Mouse (Mus musculus): ENCODE data around the gene Pde11a.

DNA sequence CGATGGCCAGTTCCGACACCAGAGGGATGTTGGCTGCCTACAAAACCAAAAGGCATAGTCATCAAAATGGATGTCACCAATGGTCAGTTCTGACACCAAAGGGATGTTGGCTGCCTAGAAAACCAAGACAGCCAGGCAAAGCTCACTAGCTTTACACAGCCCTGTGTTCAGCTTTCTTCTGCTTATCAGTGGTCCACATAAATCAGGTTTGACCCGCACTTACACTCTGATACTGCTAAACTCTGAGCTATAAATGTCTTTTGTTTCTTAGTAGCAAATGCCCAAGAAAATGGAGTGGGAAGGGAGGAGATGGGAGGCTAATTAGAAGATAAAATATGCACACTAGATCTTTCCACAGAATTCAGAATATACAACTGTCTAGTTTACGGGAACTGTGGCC is 262.5 kb downstream of the Pde11a start:
- TF ChIP-seq POLR2A (IDR thresholded peaks at IDR 0.05; ENCODE audit: extremely low read depth, insufficient read depth, low read length): no peak
- TF ChIP-seq CTCF (IDR thresholded peaks at IDR 0.05; ENCODE audit: low read depth, low read length): no peak
